Mouse (Mus musculus): Measurements from ENCODE around the gene Chst11. TPM values are rescaled to one million over a fixed set of nuclear protein-coding genes. Genes with fewer than 3 reads are reported as not detected.

Chst11 gene
- total RNA-seq, 2 experiments from 2014 or later, result 20.0 to 20.4 TPM

- no peak for ATAC-seq (replicated peaks; ENCODE audit: poor library complexity)
Measured at GRCm38 (mm10) chr10:83163946-83164345, 178.6 kb downstream of the Chst11 start.

- no peak for ATAC-seq (replicated peaks; ENCODE audit: poor library complexity)
Measured at GRCm38 (mm10) chr10:83164901-83165435, 179.7 kb downstream of the Chst11 start.

GRCm38 (mm10) chr10:83165521-83166243 lies 180.4 kb downstream of the Chst11 start:
- no peak for ATAC-seq (replicated peaks; ENCODE audit: poor library complexity)

- ATAC-seq (replicated peaks; ENCODE audit: poor library complexity), result no peak
Measured at GRCm38 (mm10) chr10:83166272-83166671, 181.0 kb downstream of the Chst11 start.

GRCm38 (mm10) chr10:83167492-83167891 lies 182.2 kb downstream of the Chst11 start:
- ATAC-seq (replicated peaks; ENCODE audit: poor library complexity), result no peak

GRCm38 (mm10) chr10:83168303-83169056 lies 183.2 kb downstream of the Chst11 start:
- ATAC-seq (replicated peaks; ENCODE audit: poor library complexity), result peak; percentile 58

- no peak for ATAC-seq (replicated peaks; ENCODE audit: poor library complexity)
Measured at GRCm38 (mm10) chr10:83169554-83169953, 184.3 kb downstream of the Chst11 start.

- ATAC-seq (replicated peaks; ENCODE audit: poor library complexity), result no peak
Measured at GRCm38 (mm10) chr10:83178151-83178550, 192.9 kb downstream of the Chst11 start.

- no peak for ATAC-seq (replicated peaks; ENCODE audit: poor library complexity)
Measured at GRCm38 (mm10) chr10:83178661-83179060, 193.4 kb downstream of the Chst11 start.

- ATAC-seq (replicated peaks; ENCODE audit: poor library complexity), result no peak
Measured at GRCm38 (mm10) chr10:83181831-83182572, 196.7 kb downstream of the Chst11 start.

- peak; percentile 33; the same call in 1 of the 2 replicates for ATAC-seq (replicated peaks; ENCODE audit: poor library complexity)
Measured at GRCm38 (mm10) chr10:83182573-83182960, 197.3 kb downstream of the Chst11 start.

GRCm38 (mm10) chr10:83183634-83184479 lies 198.6 kb downstream of the Chst11 start:
- ATAC-seq (replicated peaks; ENCODE audit: poor library complexity), result peak; percentile 51

- peak; percentile 51 for ATAC-seq (replicated peaks; ENCODE audit: poor library complexity)
Measured at GRCm38 (mm10) chr10:83184480-83185069, 199.3 kb downstream of the Chst11 start.

GRCm38 (mm10) chr10:83185121-83185520 lies 199.8 kb downstream of the Chst11 start:
- ATAC-seq (replicated peaks; ENCODE audit: poor library complexity), result no peak

GRCm38 (mm10) chr10:83186167-83186566 lies 200.9 kb downstream of the Chst11 start:
- ATAC-seq (replicated peaks; ENCODE audit: poor library complexity), result no peak

GRCm38 (mm10) chr10:83186984-83187383 lies 201.7 kb downstream of the Chst11 start:
- no peak for ATAC-seq (replicated peaks; ENCODE audit: poor library complexity)

GRCm38 (mm10) chr10:83189071-83189470 lies 203.8 kb downstream of the Chst11 start:
- ATAC-seq (replicated peaks; ENCODE audit: poor library complexity), result no peak

- no peak for ATAC-seq (replicated peaks; ENCODE audit: poor library complexity)
Measured at GRCm38 (mm10) chr10:83191476-83191875, 206.2 kb downstream of the Chst11 start.

- ATAC-seq (replicated peaks; ENCODE audit: poor library complexity), result no peak
Measured at GRCm38 (mm10) chr10:83191982-83192381, 206.7 kb downstream of the Chst11 start.
